Mouse (Mus musculus): ENCODE results near the gene Ptp4a2. TPM values are rescaled to one million over a fixed set of nuclear protein-coding genes. Genes with fewer than 3 reads are reported as not detected.
"Not testable (repeated sequence)": the region's sequence is repeated elsewhere in the genome, so short reads cannot be mapped to it uniquely, and the experiment has no call there.

The Ptp4a2 gene
- polyA plus RNA-seq, 1 experiment = 598 TPM

GRCm38 (mm10) chr4:129889661-129890060 lies 78.6 kb downstream of the Ptp4a2 start:
- Histone ChIP-seq H3K4me3 (ENCODE audit: insufficient read depth, low read length) (no peak overlapping the region), H3K4me1 (ENCODE audit: control insufficient read depth, insufficient read depth, low read length) (no peaks in the 10 kb centered on the region), H3K27ac (ENCODE audit: insufficient read depth, low read length) (no peak overlapping the region)
- no peak for TF ChIP-seq POLR2A (IDR thresholded peaks at IDR 0.05; ENCODE audit: low read depth, low read length)
- no peak for TF ChIP-seq CTCF (IDR thresholded peaks at IDR 0.05; ENCODE audit: borderline replicate concordance, insufficient read depth, low read length)

GRCm38 (mm10) chr4:129890094-129890493 lies 79.1 kb downstream of the Ptp4a2 start:
- no peak overlapping the region for H3K27ac ChIP-seq (ENCODE audit: insufficient read depth, low read length)
- no peak for TF ChIP-seq POLR2A (IDR thresholded peaks at IDR 0.05; ENCODE audit: low read depth, low read length)
- no peak for TF ChIP-seq CTCF (IDR thresholded peaks at IDR 0.05; ENCODE audit: borderline replicate concordance, insufficient read depth, low read length)

GRCm38 (mm10) chr4:129894861-129895260 lies 83.8 kb downstream of the Ptp4a2 start:
- Histone ChIP-seq H3K27ac (ENCODE audit: insufficient read depth, low read length) (no peak overlapping the region), H3K4me3 (ENCODE audit: insufficient read depth, low read length) (no peak overlapping the region), H3K4me1 (ENCODE audit: control insufficient read depth, insufficient read depth, low read length) (no peaks in the 10 kb centered on the region)
- no peak for TF ChIP-seq POLR2A (IDR thresholded peaks at IDR 0.05; ENCODE audit: low read depth, low read length)
- TF ChIP-seq CTCF (IDR thresholded peaks at IDR 0.05; ENCODE audit: borderline replicate concordance, insufficient read depth, low read length) = no peak

More at GRCm38 (mm10) chr4:129890094-129890493, 79.1 kb downstream of the Ptp4a2 start:
- no peaks in the 10 kb centered on the region for H3K4me1 ChIP-seq (ENCODE audit: control insufficient read depth, insufficient read depth, low read length)
- no peak overlapping the region for H3K4me3 ChIP-seq (ENCODE audit: insufficient read depth, low read length)

- not testable (repeated sequence) for H3K4me3 ChIP-seq (ENCODE audit: insufficient read depth, low read length); H3K4me1 ChIP-seq (ENCODE audit: control insufficient read depth, insufficient read depth, low read length); H3K27ac ChIP-seq (ENCODE audit: insufficient read depth, low read length)
These were observed 87.8 kb downstream of the Ptp4a2 start for GRCm38 (mm10) chr4:129898815-129899214.

Other genes starting within 250 kb of the Ptp4a2 start
- 3.0 and 5.2 TPM in 2 replicates for gene Lck, start 237.6 kb upstream of the Ptp4a2 start, polyA plus RNA-seq (2011; ENCODE audit: insufficient read length, low read depth, missing spikeins)
- gene Fam167b, start 232.7 kb upstream of the Ptp4a2 start, polyA plus RNA-seq (2011; ENCODE audit: insufficient read length, low read depth, missing spikeins) = not detected in 2 replicates
- gene Eif3i, start 210.6 kb upstream of the Ptp4a2 start, polyA plus RNA-seq (2011; ENCODE audit: insufficient read length, low read depth, missing spikeins) = 217 and 251 TPM in 2 replicates
- gene Tmem234, start 210.6 kb upstream of the Ptp4a2 start, polyA plus RNA-seq (2011; ENCODE audit: insufficient read length, low read depth, missing spikeins) = 110 and 112 TPM in 2 replicates
- 0.68 TPM in 1 of 2 replicates, not detected in the other for gene Dcdc2b, start 197.0 kb upstream of the Ptp4a2 start, polyA plus RNA-seq (2011; ENCODE audit: insufficient read length, low read depth, missing spikeins)
- gene Iqcc, start 192.1 kb upstream of the Ptp4a2 start, polyA plus RNA-seq (2011; ENCODE audit: insufficient read length, low read depth, missing spikeins) = 19.5 TPM in 2 replicates
- gene Ccdc28b, start 187.3 kb upstream of the Ptp4a2 start, polyA plus RNA-seq (2011; ENCODE audit: insufficient read length, low read depth, missing spikeins) = 11.7 and 13.6 TPM in 2 replicates
- 52.8 and 56.2 TPM in 2 replicates for gene Txlna, start 170.2 kb upstream of the Ptp4a2 start, polyA plus RNA-seq (2011; ENCODE audit: insufficient read length, low read depth, missing spikeins)
- gene Kpna6, start 138.5 kb upstream of the Ptp4a2 start, polyA plus RNA-seq (2011; ENCODE audit: insufficient read length, low read depth, missing spikeins) = 80.7 and 84.3 TPM in 2 replicates
- 15.4 and 19.1 TPM in 2 replicates for gene Tmem39b, start 114.4 kb upstream of the Ptp4a2 start, polyA plus RNA-seq (2011; ENCODE audit: insufficient read length, low read depth, missing spikeins)
- 113 and 146 TPM in 2 replicates for gene Khdrbs1, start 68.9 kb upstream of the Ptp4a2 start, polyA plus RNA-seq (2011; ENCODE audit: insufficient read length, low read depth, missing spikeins)
- gene Spocd1, start 118.0 kb downstream of the Ptp4a2 start, polyA plus RNA-seq (2011; ENCODE audit: insufficient read length, low read depth, missing spikeins) = 0.52 TPM in 1 of 2 replicates, not detected in the other
- gene Adgrb2, start 173.7 kb downstream of the Ptp4a2 start, polyA plus RNA-seq (2011; ENCODE audit: insufficient read length, low read depth, missing spikeins) = 2.0 and 3.7 TPM in 2 replicates
- 133 and 156 TPM in 2 replicates for gene Col16a1, start 236.6 kb downstream of the Ptp4a2 start, polyA plus RNA-seq (2011; ENCODE audit: insufficient read length, low read depth, missing spikeins)

All from embryonic fibroblast, embryonic 13.5 days (primary cell).